Mouse (Mus musculus): ENCODE results near the gene Supt6. TPM values are rescaled to one million over a fixed set of nuclear protein-coding genes. Genes with fewer than 3 reads are reported as not detected.

The Supt6 gene
- polyA plus RNA-seq, 1 experiment from 2014 or later: 35.4 TPM

- ATAC-seq (ENCODE audit: insufficient read depth, low FRiP score, low TSS enrichment): no peak
These were observed 35.9 kb downstream of the Supt6 start for GRCm38 (mm10) chr11:78209886-78210285.

GRCm38 (mm10) chr11:78207190-78207589, 38.6 kb downstream of the Supt6 start:
- H3K36me3 ChIP-seq (ENCODE audit: control insufficient read depth, insufficient read depth, low read length): peaks cover 35% of the 10 kb centered on the region
- WGBS: 67% methylated on average over 7 of the region's 7 CpGs

More at GRCm38 (mm10) chr11:78209886-78210285, 35.9 kb downstream of the Supt6 start:
- 84% methylated on average over 6 of the region's 6 CpGs for WGBS
- no peak overlapping the region for H3K27ac ChIP-seq (ENCODE audit: low read depth, low read length)
- H3K27me3 ChIP-seq (ENCODE audit: control insufficient read depth, insufficient read depth, low read length): no peaks in the 10 kb centered on the region
- H3K9ac ChIP-seq (ENCODE audit: low read length): no peak overlapping the region
- H3K4me1 ChIP-seq (ENCODE audit: control insufficient read depth, insufficient read depth, low read length): peaks cover 21% of the 10 kb centered on the region
- H3K4me3 ChIP-seq (ENCODE audit: low read depth, low read length): no peak overlapping the region
- DNase-seq (ENCODE audit: low spot score): no peak
- no peaks in the 10 kb centered on the region for H3K9me3 ChIP-seq (ENCODE audit: control insufficient read depth, low read length)
- H3K36me3 ChIP-seq (ENCODE audit: control insufficient read depth, insufficient read depth, low read length): peaks cover 42% of the 10 kb centered on the region
- H3K4me2 ChIP-seq (ENCODE audit: low read depth): no peak overlapping the region

GRCm38 (mm10) chr11:78205361-78206206, 40.2 kb downstream of the Supt6 start:
- ATAC-seq (ENCODE audit: insufficient read depth, low FRiP score, low TSS enrichment): peak; percentile 71
- H3K9ac ChIP-seq (ENCODE audit: low read length): peak overlapping the region; percentile 61
- H3K27me3 ChIP-seq (ENCODE audit: control insufficient read depth, insufficient read depth, low read length): no peaks in the 10 kb centered on the region
- H3K36me3 ChIP-seq (ENCODE audit: control insufficient read depth, insufficient read depth, low read length): peaks cover 25% of the 10 kb centered on the region
- 44% methylated on average over 13 of the region's 13 CpGs for WGBS
- no peaks in the 10 kb centered on the region for H3K9me3 ChIP-seq (ENCODE audit: control insufficient read depth, low read length)
- peak overlapping the region; percentile 96 for H3K27ac ChIP-seq (ENCODE audit: low read depth, low read length)
- peak; percentile 57 for DNase-seq (ENCODE audit: low spot score)
- peak overlapping the region; percentile 21; the same call in 1 of the 2 replicates for H3K4me2 ChIP-seq (ENCODE audit: low read depth)
- H3K4me3 ChIP-seq (ENCODE audit: low read depth, low read length): no peak overlapping the region
- H3K4me1 ChIP-seq (ENCODE audit: control insufficient read depth, insufficient read depth, low read length): peaks cover 28% of the 10 kb centered on the region

More at GRCm38 (mm10) chr11:78207190-78207589, 38.6 kb downstream of the Supt6 start:
- Histone ChIP-seq H3K27ac (ENCODE audit: low read depth, low read length) (peak overlapping the region; percentile 96), H3K9ac (ENCODE audit: low read length) (peak overlapping the region; percentile 37), H3K4me1 (ENCODE audit: control insufficient read depth, insufficient read depth, low read length) (peaks cover 28% of the 10 kb centered on the region), H3K4me2 (ENCODE audit: low read depth) (no peak overlapping the region), H3K27me3 (ENCODE audit: control insufficient read depth, insufficient read depth, low read length) (no peaks in the 10 kb centered on the region), H3K9me3 (ENCODE audit: control insufficient read depth, low read length) (no peaks in the 10 kb centered on the region), H3K4me3 (ENCODE audit: low read depth, low read length) (no peak overlapping the region)
- ATAC-seq (ENCODE audit: insufficient read depth, low FRiP score, low TSS enrichment) (no peak), DNase-seq (ENCODE audit: low spot score) (no peak)

GRCm38 (mm10) chr11:78204287-78204686, 41.5 kb downstream of the Supt6 start:
- WGBS: 67% methylated on average over 6 of the region's 6 CpGs

GRCm38 (mm10) chr11:78202372-78202771, 43.4 kb downstream of the Supt6 start:
- DNase-seq (ENCODE audit: low spot score) (no peak), ATAC-seq (ENCODE audit: insufficient read depth, low FRiP score, low TSS enrichment) (no peak)
- Histone ChIP-seq H3K36me3 (ENCODE audit: control insufficient read depth, insufficient read depth, low read length) (peaks cover 4% of the 10 kb centered on the region; the same call in 1 of the 2 replicates), H3K27ac (ENCODE audit: low read depth, low read length) (no peak overlapping the region), H3K9me3 (ENCODE audit: control insufficient read depth, low read length) (no peaks in the 10 kb centered on the region), H3K4me3 (ENCODE audit: low read depth, low read length) (no peak overlapping the region), H3K4me1 (ENCODE audit: control insufficient read depth, insufficient read depth, low read length) (peaks cover 28% of the 10 kb centered on the region), H3K27me3 (ENCODE audit: control insufficient read depth, insufficient read depth, low read length) (no peaks in the 10 kb centered on the region), H3K9ac (ENCODE audit: low read length) (no peak overlapping the region), H3K4me2 (ENCODE audit: low read depth) (no peak overlapping the region)
- WGBS: 90% methylated on average over 3 of the region's 3 CpGs

More at GRCm38 (mm10) chr11:78204287-78204686, 41.5 kb downstream of the Supt6 start:
- 0 out of 2 replicates have a peak overlapping the region, but pooled peaks have one; percentile 26 for H3K9ac ChIP-seq (ENCODE audit: low read length)
- peak overlapping the region; percentile 96 for H3K27ac ChIP-seq (ENCODE audit: low read depth, low read length)
- H3K4me2 ChIP-seq (ENCODE audit: low read depth): no peak overlapping the region
- peaks cover 28% of the 10 kb centered on the region for H3K4me1 ChIP-seq (ENCODE audit: control insufficient read depth, insufficient read depth, low read length)
- no peaks in the 10 kb centered on the region for H3K9me3 ChIP-seq (ENCODE audit: control insufficient read depth, low read length)
- peaks cover 18% of the 10 kb centered on the region for H3K36me3 ChIP-seq (ENCODE audit: control insufficient read depth, insufficient read depth, low read length)
- H3K4me3 ChIP-seq (ENCODE audit: low read depth, low read length): no peak overlapping the region
- H3K27me3 ChIP-seq (ENCODE audit: control insufficient read depth, insufficient read depth, low read length): no peaks in the 10 kb centered on the region
- DNase-seq (ENCODE audit: low spot score) (no peak), ATAC-seq (ENCODE audit: insufficient read depth, low FRiP score, low TSS enrichment) (no peak)

- no peak for ATAC-seq (ENCODE audit: insufficient read depth, low FRiP score, low TSS enrichment)
These were observed 50.5 kb downstream of the Supt6 start for GRCm38 (mm10) chr11:78195101-78195863.

GRCm38 (mm10) chr11:78194411-78195100, 51.2 kb downstream of the Supt6 start:
- Histone ChIP-seq H3K27ac (ENCODE audit: low read depth, low read length) (no peak overlapping the region), H3K27me3 (ENCODE audit: control insufficient read depth, insufficient read depth, low read length) (no peaks in the 10 kb centered on the region), H3K4me1 (ENCODE audit: control insufficient read depth, insufficient read depth, low read length) (peaks cover 7% of the 10 kb centered on the region; the same call in 1 of the 2 replicates), H3K9ac (ENCODE audit: low read length) (no peak overlapping the region), H3K4me2 (ENCODE audit: low read depth) (peak overlapping the region; percentile 46), H3K36me3 (ENCODE audit: control insufficient read depth, insufficient read depth, low read length) (peaks cover 8% of the 10 kb centered on the region), H3K4me3 (ENCODE audit: low read depth, low read length) (peak overlapping the region; percentile 30), H3K9me3 (ENCODE audit: control insufficient read depth, low read length) (no peaks in the 10 kb centered on the region)
- peak; percentile 74 for DNase-seq (ENCODE audit: low spot score)
- no peak for ATAC-seq (ENCODE audit: insufficient read depth, low FRiP score, low TSS enrichment)
- 2% methylated on average over 30 of the region's 30 CpGs for WGBS

More at GRCm38 (mm10) chr11:78195101-78195863, 50.5 kb downstream of the Supt6 start:
- H3K4me1 ChIP-seq (ENCODE audit: control insufficient read depth, insufficient read depth, low read length): 0 out of 2 replicates have a peak, but pooled peaks cover 2% of the 10 kb centered on the region
- H3K27me3 ChIP-seq (ENCODE audit: control insufficient read depth, insufficient read depth, low read length): no peaks in the 10 kb centered on the region
- H3K9me3 ChIP-seq (ENCODE audit: control insufficient read depth, low read length): no peaks in the 10 kb centered on the region
- H3K4me3 ChIP-seq (ENCODE audit: low read depth, low read length): peak overlapping the region; percentile 30
- H3K27ac ChIP-seq (ENCODE audit: low read depth, low read length): no peak overlapping the region
- 66% methylated on average over 23 of the region's 23 CpGs for WGBS
- no peak for DNase-seq (ENCODE audit: low spot score)
- no peak overlapping the region for H3K9ac ChIP-seq (ENCODE audit: low read length)
- peaks cover 8% of the 10 kb centered on the region for H3K36me3 ChIP-seq (ENCODE audit: control insufficient read depth, insufficient read depth, low read length)
- H3K4me2 ChIP-seq (ENCODE audit: low read depth): peak overlapping the region; percentile 46

GRCm38 (mm10) chr11:78193113-78193512, 52.7 kb downstream of the Supt6 start, which contains the start of gene Proca1:
TSS of gene Proca1 (plus strand) at chr11:78193392.
- Histone ChIP-seq H3K9ac (ENCODE audit: low read length) (no peak within 1 kb of the TSS), H3K4me3 (ENCODE audit: low read depth, low read length) (peak within 1 kb of the TSS; percentile 30), H3K9me3 (ENCODE audit: control insufficient read depth, low read length) (no peaks in the 10 kb centered on the region), H3K4me1 (ENCODE audit: control insufficient read depth, insufficient read depth, low read length) (peaks cover 7% of the 10 kb centered on the region; the same call in 1 of the 2 replicates), H3K27ac (ENCODE audit: low read depth, low read length) (no peak within 1 kb of the TSS), H3K27me3 (ENCODE audit: control insufficient read depth, insufficient read depth, low read length) (no peaks in the 10 kb centered on the region), H3K4me2 (ENCODE audit: low read depth) (peak within 1 kb of the TSS; percentile 46; the same call in 1 of the 2 replicates), H3K36me3 (ENCODE audit: control insufficient read depth, insufficient read depth, low read length) (peaks cover 8% of the 10 kb centered on the region)
- no peak for DNase-seq (ENCODE audit: low spot score)
- WGBS: 91% methylated on average over 1 of the region's 1 CpGs
- ATAC-seq (ENCODE audit: insufficient read depth, low FRiP score, low TSS enrichment): no peak

Measured in neural tube, embryonic 11.5 days (tissue).